Mouse (Mus musculus) spleen, embryonic (tissue): ENCODE measurements around the gene Lrrc49.

Experiments
- CTCF ChIA-PET: fragments of 350-600 bp; sonication (Branson Sonifier 250); formaldehyde crosslinking; loops from one replicate; lab custom pipeline; 2022; lab: Charles Lee

Gene Lrrc49

GRCm38 (mm10) chr9:60545361-60546096, 142.4 kb downstream of the Lrrc49 start:
- CTCF ChIA-PET, result no interaction called here

GRCm38 (mm10) chr9:60543422-60544015, 144.4 kb downstream of the Lrrc49 start:
- CTCF ChIA-PET, result no interaction called here

- CTCF ChIA-PET, result no interaction called here
Measured at GRCm38 (mm10) chr9:60530310-60530709, 157.6 kb downstream of the Lrrc49 start.

GRCm38 (mm10) chr9:60529348-60530243, 158.4 kb downstream of the Lrrc49 start:
- CTCF ChIA-PET, result no interaction called here

GRCm38 (mm10) chr9:60528269-60528668, 159.7 kb downstream of the Lrrc49 start:
- CTCF ChIA-PET, result interaction anchor here (0.5 kb wide), 1 partner anchor 12 kb away, joined by 8 read pairs; no protein-coding TSS in a partner anchor

- CTCF ChIA-PET, result interaction anchor here (0.5 kb wide), 1 partner anchor 12 kb away, joined by 8 read pairs; no protein-coding TSS in a partner anchor
Measured at GRCm38 (mm10) chr9:60527836-60528235, 160.1 kb downstream of the Lrrc49 start.

- CTCF ChIA-PET, result no interaction called here
Measured at GRCm38 (mm10) chr9:60527051-60527450, 160.9 kb downstream of the Lrrc49 start.

- CTCF ChIA-PET, result no interaction called here
Measured at GRCm38 (mm10) chr9:60526195-60526594, 161.8 kb downstream of the Lrrc49 start.

GRCm38 (mm10) chr9:60521806-60522264, 166.1 kb downstream of the Lrrc49 start, which contains the start of gene Thsd4:
TSS of gene Thsd4 (minus strand) at chr9:60522046.
- CTCF ChIA-PET, result no interaction called here

GRCm38 (mm10) chr9:60521143-60521542, 166.8 kb downstream of the Lrrc49 start:
- CTCF ChIA-PET, result no interaction called here

GRCm38 (mm10) chr9:60519601-60520000, 168.4 kb downstream of the Lrrc49 start:
- CTCF ChIA-PET, result no interaction called here
